Mouse (Mus musculus) lung, postnatal 0 days (tissue): ENCODE data around the gene Xpr1.
A peak's percentile ranks its signal among the peaks of the same experiment; 100 is the strongest.

Experiments used
- CTCF ChIP-seq: IDR thresholded peaks from 2 replicates; pipeline ENCODE4 v1.5.1; 2016; ENCODE audit warnings: antibody characterized with exemption, mild to moderate bottlenecking
- EP300 ChIP-seq: IDR thresholded peaks from 2 replicates; pipeline ENCODE4 v1.6.1; 2016; ENCODE audit warnings: antibody characterized with exemption, mild to moderate bottlenecking, control low read depth

- peak; percentile 58 for TF ChIP-seq CTCF
- no peak for TF ChIP-seq EP300
These were observed 40.3 kb upstream of the Xpr1 start for GRCm38 (mm10) chr1:155457532-155457931.
